Mouse (Mus musculus) adrenal gland, postnatal 25 days (tissue): ENCODE measurements around the gene Ier5l. TPM values are rescaled to one million over a fixed set of nuclear protein-coding genes. Genes with fewer than 3 reads are reported as not detected.
A peak's percentile ranks its signal among the peaks of the same experiment; 100 is the strongest.

Experiments used
- DNase-seq: peaks from one replicate; pipeline ENCODE4 v3.0.0; 2021; ENCODE audit warnings: mixed read lengths
- total RNA-seq: library from RNA; stranded (reverse); gene quantifications from 2 replicates; pipeline ENCODE4 v1.2.3, GENCODE M21; 2021

The Ier5l gene
- total RNA-seq, 1 experiment from 2014 or later: 5.9 TPM

GRCm38 (mm10) chr2:30470143-30470946 is 3.7 kb downstream of the Ier5l start:
- peak; percentile 69 for DNase-seq

- peak; percentile 67 for DNase-seq
Measured at GRCm38 (mm10) chr2:30469796-30470142, 4.2 kb downstream of the Ier5l start.

DNA sequence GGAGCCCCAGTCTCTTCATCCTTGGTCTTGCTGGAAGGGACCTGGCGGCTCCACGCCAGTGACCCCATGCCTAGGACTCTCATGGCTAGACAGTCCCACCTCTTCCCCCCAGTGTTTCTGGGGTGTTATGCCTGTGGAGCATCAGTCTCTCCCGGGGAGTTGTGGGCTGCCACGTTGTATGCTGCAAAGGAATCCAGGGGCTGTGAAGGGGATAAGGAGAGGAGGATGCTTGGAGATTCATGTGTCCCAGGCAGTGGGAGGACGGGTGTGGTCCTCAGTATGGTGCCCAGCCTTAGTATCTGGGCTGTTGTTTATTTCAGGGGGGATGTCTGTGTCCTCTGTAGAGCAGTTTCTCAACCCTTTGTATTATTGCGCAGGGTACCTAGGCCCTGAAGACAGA is 5.0 kb downstream of the Ier5l start:
- DNase-seq: no peak

- DNase-seq: no peak
Measured at GRCm38 (mm10) chr2:30466787-30467186, 7.2 kb downstream of the Ier5l start.

DNA sequence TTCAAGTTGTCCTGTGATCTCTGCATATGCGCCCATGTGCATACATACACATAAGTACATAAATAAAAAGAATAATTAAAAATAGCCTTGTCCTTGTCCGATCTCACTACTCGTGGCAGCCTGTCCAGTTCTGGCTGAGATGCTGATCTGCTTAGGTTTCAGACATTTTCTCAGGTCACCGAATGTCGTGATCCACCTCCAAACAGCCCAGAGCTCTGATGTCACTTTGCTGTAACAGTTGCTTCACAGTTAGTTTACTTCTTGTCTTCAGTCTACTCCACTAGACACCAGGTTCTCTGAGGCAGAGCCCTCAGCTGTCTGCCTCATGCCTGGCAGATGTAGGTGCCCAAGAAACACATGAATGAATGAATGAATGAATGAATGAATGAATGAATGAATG is 9.6 kb downstream of the Ier5l start:
- no peak for DNase-seq

GRCm38 (mm10) chr2:30463904-30464330 is 10.1 kb downstream of the Ier5l start:
- peak; percentile 60 for DNase-seq

DNA sequence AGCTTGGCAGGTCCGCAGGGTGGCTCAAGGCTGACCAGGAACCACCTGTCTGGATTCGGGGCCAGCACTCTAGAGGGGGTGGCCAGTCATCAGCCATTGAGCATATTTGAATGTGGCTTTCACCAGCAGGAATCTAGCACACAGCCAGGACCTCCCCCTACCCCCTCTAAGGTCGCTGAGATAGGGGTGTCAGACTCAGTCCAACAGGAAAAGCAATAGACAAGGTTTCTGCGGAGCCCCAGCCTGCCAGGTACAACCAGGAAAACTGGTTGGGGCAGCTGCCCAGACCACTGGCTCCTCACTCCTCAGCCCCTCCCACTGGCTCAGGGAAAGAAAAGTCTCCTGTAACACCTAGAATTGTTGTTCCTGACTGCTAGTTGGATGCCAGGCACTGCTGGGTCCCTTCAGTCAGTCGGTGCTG is 10.7 kb downstream of the Ier5l start:
- no peak for DNase-seq

DNA sequence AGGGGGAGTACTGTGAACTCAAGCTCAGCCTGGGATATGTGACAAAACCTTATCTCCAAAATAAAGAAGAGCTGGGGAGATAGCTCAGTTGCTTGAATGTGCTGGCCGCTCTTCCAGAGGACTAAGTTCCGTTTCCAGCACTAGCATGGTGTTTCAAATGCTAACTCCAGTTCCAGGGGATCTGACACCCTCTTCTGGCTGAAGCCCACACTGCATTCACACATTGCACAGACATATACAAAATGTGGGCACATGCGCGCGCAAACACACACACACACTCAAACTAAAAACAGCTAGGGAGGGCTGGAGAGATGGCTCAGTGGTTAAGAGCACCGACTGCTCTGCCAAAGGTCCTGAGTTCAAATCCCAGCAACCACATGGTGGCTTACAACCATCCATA is 14.8 kb downstream of the Ier5l start:
- DNase-seq: no peak

DNA sequence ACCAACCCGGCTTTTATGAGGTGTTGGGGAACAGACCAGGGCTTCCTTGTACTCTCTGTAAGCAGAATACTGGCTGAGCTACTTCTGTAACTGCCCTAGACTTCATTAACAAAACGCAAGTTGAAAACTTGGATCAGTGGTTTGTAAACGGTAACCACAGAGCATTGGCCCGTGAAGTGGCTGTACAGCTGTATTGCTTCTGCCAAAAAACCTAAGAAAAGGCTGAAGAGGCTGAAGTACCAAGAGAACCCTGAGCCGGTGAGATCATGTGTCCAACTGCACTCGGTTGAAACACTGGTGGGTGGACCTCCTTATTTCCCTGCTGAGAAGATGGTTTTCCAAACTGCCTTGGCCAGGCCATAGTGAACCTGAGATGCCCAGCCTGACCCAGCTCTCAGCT is 15.7 kb downstream of the Ier5l start:
- DNase-seq: no peak

DNA sequence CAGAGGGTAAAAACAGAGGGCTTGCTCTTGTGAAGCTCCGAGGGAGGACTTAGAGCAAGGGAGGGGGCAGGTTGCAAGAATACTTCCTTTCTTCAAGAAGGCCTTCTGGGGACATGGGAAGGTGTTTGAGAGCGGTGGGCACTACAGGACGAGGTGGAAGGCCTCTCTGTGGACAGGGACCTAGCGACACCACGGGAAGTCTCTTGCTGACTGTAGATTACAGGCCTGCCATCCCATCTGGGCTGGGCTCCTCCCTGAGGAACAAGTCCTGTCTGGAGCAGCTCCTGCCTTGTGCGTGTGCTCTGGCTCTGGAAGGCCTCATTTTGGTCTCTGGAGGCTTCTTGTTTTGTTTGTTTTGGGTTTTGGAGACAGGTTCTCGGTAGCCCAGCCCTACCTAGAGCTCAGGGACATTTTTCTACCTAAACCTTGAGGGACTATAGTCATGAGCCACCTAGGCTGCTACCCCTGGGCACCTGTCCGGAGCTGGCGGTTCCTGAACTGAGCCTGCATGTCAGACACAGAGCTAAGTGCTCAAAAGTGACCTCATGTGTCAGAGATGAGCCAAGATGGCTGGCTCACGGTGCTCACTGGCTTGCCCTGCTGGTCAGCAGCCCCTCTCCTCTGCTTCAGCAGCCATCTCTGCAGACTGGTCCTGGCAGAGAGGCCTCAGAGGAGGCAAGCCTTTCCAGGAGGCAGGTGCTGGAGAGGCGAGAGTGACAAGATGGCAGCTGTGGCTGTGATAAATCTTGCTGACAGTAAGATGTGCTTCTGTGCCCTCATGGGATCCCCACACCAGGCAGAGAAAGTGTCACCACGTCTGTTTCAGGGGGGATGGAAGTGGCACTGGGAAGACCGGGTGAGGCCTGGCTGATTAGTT is 17.7 kb downstream of the Ier5l start:
- DNase-seq: no peak

DNA sequence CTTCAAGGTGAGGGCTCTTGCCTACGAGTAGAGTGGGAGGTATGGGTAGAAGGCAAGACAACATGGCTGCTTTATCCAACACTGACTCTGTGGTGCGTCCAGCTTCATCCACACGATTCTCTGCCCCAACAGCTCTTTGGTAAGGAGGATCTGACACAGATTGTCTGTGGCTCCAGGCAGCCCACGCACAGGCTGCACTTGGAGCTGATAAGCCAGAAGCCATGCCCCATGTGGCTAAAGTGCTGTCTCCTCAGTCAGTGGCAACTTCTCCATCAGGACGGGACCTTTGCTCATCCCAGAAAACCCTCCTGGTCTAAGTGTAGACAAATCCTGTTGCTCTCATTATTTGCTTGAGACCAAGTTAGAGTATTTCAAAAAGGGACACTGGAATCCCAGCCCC is 19.4 kb downstream of the Ier5l start:
- no peak for DNase-seq

GRCm38 (mm10) chr2:30453570-30453969 is 20.4 kb downstream of the Ier5l start:
- DNase-seq: no peak

DNA sequence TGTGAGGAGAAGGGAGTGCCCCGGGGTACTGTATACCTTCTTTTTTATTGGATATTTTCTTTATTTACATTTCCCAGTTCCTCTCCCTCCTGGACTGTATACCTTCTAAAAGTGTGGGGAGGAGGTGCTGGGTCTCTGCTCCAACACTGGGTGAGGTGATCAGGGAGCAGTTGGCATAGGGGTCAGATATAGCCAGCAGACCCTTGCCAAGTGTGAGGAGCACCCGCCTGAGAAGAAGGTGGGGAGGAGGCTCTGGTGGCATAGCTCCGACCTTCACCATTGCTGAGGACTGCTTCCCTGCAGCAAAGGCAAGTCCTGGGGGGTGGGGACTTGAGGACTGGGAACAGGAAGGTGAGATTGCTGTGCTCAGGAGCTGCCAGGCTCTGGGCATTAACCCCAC is 22.5 kb downstream of the Ier5l start:
- DNase-seq: no peak

DNA sequence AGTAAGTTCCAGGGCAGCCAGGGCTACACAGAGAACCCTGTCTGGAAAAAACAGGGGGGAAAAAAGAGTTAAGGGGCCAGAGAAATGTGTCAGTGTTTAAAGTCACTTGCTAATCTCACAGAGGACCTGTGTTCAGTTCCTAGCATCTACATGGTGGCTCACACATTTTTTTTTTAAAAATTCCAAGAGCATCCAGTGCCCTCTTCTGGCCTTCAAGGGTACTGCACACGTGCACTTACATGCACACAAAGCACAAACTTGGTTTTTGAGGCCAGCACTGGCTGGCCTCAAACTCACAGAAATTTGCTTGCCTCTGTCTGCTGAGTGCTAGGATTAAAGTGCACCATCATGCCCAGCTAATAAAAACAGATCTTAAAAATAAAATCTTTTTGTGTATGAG is 23.5 kb downstream of the Ier5l start:
- no peak for DNase-seq

DNA sequence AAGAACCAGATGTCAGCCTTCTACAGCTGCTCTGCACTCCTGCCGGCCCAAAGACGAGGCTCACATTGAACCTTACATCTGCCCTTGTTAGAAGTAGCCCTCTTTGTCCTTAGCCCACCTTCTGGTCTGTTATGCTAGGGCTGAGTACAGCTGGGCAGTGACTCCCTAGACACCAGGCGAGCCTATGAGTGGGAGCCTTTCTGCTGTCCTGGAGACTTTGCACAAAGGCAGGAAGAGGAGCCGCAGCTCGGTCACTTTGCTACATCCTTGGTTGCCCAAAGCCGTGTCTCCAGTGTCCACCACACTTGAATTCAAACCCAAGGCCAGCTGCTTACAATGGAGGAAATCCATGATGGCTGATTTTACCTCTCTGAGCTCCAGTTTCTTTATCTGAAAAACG is 25.6 kb downstream of the Ier5l start:
- no peak for DNase-seq

DNA sequence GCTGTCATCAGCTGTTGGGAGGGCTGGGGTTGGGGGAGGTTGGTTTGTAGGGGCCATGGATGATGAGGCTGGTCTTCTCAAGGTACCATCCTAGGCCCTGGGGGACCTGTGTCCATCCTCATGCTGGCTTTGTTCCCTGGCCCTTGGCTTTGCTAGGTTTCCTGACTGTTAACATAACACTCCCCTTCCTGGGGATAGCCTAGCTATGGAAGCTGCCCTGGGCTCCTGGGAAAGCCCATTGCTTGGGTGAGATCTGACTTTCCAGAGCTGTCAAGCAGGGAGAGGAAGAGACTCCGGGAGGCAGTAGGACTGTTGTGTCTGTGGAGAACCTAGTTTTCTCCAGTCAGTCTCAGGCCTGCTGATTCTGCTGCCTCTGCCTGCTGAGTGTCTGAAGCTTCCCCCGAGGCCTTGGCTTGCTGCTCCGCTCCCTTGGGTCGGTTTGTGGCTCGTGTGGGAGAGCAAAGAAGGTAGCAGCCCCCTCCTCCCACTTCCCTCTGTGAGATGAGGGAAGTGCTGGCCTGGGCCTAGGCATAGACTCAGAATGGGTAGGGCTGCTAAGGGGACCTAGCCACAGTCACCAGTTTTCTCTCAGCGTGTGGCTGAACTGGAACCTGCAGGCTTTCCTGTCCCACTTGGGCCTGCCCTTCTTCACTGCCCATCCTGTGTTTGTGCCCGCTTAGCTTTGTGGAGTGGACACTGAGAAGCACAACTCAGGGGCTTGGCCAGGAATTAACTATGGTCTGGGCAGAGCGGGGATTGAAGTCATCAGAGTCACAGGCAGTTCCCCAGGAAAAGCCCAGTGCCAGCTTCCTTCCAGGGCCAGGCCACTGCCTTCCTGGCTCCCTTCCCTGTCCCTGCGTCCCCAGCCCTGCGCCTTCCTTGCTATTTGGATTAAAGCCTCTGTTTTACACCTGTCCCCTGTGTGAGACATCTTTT is 26.9 kb downstream of the Ier5l start:
- DNase-seq: no peak

DNA sequence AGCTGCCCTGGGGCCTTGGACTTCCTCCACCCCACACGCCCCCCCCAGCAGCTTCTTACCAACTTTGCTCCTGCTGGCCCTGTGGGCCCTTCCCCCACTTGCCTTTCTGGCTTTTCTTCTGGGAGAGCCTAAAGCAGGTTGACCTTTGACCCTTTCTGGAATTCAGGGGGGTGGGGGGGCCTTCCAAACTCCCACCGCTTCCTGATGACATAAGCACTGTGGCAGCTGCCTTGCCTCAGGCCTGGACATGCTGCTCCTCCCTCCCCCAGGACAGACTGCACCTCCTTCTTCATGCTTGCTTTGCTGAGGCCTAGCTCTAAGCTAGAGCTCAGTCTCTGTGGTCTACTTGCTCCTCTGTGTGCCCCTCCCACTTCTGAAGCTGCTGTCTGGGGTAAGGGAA is 28.7 kb downstream of the Ier5l start:
- DNase-seq: no peak

GRCm38 (mm10) chr2:30444450-30444849 is 29.6 kb downstream of the Ier5l start:
- no peak for DNase-seq

GRCm38 (mm10) chr2:30444006-30444405 is 30.0 kb downstream of the Ier5l start:
- no peak for DNase-seq

GRCm38 (mm10) chr2:30443281-30443680 is 30.7 kb downstream of the Ier5l start:
- DNase-seq: no peak

DNA sequence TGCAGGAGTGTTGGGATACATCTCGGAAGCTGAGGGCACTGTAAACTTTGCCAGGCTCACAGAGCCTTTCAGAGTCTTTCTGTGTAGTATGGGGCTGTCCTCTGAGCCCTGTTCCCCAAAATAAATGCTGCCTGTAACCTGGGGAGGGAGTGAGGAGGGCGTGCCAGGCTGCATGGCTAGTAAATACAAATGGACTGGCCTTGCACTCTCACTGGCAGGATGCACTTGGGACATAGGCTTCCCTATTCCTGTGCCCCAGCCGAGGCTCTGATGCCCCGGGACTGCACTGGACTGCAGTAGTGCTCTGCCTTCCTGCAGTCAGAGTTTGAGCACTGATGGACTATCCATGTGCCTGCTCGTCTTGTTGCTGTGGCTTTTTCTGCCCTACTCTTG is 31.5 kb downstream of the Ier5l start:
- DNase-seq: no peak
